Mouse (Mus musculus) gonadal fat pad, adult 2 months (tissue): ENCODE data around the gene Apobec3. TPM values are rescaled to one million over a fixed set of nuclear protein-coding genes. Genes with fewer than 3 reads are reported as not detected.
A peak's percentile ranks its signal among the peaks of the same experiment; 100 is the strongest.
"Not testable (repeated sequence)": the region's sequence is repeated elsewhere in the genome, so short reads cannot be mapped to it uniquely, and the experiment has no call there.

Experiments used
- DNase-seq: peaks from one replicate; pipeline ENCODE4 v3.0.0-alpha.2; 2012; ENCODE audit warnings: low read depth
- polyA plus RNA-seq: library from polyadenylated mRNA; depleted of rRNA; stranded (reverse); fragments of >200 nt; gene quantifications from 2 replicates; pipeline ENCODE4 v1.2.3, GENCODE M21; 2012

Apobec3 gene
- polyA plus RNA-seq, 1 experiment, result 56.4 TPM

DNA sequence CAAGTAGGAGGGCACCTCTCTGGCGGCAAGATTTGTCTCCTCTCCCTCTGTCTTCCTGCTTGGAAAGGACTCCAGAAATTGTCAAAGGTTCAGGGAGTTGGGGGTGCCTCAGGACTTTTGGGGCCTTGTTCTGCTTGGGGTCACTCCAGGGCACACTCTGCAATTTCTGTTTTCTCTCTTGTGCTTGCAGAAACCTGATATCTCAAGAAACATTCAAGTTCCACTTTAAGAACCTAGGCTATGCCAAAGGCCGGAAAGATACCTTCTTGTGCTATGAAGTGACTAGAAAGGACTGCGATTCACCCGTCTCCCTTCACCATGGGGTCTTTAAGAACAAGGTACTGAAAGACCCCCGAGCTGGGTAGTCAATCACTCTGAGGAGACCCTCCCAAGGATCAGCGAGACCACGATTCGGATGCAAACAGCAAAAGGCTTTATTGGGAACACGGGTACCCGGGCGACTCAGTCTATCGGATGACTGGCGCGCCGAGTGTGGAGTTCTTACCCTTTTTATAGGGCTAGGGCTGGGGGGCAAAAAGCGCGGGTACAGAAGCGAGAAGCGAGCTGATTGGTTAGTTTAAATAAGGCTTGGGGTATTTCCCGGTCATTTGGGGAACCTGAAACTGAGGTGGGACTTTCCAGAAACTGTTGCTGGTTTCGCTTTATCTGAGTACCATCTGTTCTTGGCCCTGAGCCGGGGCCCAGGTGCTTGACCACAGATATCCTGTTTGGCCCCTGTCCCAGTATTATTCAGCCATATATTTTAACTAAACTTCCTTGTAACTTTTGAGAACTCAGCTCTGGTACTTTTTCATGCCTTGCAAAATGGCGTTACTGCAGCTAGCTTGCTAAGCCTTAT lies 4.0 kb downstream of the Apobec3 start:
- not testable (repeated sequence) for DNase-seq

DNA sequence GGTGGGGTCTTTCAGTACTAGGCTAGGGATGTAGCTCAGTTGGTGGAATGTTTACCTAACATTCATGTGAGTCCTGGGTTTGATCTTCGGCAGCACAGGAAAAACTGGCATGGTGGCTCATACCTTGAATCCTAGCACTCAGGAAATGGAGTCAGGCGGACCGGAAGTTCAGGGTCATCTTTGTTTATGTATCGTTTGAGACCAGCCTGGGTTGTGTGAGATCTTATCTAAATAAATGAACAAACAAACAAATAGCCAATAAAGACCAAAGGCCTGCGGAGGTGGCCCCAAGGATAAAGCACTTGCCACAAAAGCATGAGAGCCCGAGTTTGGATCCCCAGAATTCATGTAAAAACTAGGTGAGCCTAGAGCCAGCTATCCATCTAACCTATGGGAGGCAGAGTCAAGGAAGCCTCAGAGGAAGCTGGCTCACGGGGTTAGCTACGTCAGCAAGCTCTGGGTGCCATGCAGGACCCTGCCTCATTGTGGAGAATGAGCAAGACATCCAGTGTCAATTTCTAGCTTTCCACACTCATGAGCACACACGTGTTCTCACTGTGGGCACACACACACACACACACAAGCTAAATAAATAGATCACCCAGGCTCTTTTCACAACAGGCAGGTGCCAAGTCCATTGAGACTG lies 4.7 kb downstream of the Apobec3 start:
- DNase-seq, result no peak

DNA sequence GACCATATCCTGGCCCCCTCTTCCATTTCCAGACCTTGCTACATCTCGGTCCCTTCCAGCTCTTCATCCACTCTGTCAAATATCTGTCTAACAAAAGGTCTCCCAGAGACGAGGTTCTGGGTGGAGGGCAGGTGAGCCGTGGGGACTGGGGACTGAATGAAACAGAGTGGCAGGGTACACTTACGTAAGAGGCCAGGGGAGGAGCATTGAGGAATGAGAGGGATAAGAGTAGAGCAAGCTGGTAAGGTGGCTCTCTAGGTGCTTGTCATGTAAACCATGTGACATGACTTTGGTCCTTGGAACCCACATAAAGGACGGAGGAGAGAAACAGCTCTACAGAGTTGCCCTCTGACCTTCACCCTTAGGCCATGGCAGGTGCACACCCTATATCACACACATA lies 7.5 kb downstream of the Apobec3 start:
- DNase-seq, result no peak

DNA sequence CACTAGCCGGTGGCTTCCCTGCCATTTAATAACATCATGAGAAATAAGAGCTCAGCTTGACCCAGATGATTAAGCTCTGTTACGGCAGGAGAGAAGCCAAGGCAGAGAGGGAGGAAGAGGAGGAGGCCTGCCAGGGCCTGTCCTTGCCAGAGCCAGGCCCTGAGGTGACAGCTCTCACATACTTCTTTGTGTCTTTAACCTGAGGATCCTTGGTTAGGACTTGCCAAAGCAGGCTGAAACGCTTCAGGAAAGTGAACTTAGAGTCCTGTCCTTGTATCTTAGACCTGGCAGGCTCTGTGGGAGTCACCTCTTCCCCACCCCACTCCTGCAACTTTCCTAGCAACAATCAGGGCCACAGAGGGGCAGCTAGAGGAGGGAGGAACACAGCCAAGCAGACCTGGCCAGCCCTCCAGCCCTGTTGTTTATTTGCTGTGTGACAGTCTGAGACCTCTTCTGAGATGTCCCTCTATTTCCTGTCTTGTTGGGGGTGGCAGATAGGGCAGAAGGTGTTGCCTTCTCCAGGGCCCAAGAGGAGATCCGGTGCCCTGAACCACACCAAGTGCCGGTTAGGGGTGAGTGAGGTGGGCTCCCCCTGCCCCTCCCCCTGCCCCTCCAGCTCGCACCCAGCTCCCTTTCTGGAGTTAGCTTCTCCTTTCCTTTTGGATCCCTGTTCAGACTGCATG lies 8.5 kb downstream of the Apobec3 start:
- peak; percentile 99 for DNase-seq

DNA sequence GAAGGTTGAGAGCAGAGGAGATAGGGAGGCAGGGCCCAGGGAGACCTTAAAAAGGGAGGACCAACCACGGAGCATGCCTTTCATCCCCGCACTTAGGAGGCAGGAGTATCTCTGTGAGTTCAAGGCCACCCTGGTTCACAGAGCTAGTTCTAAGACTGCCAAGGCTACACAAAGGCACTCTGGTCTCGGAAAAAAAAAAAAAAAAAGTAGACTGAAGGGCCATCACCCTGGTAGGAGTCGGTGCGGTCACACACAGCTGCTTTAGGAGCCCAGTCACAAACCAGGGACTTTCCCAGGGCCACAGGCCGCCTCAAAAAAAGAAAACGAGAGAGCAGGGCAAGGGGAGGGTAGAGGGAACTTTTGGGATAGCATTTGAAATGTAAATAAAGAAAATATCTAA lies 9.3 kb downstream of the Apobec3 start:
- DNase-seq, result no peak

DNA sequence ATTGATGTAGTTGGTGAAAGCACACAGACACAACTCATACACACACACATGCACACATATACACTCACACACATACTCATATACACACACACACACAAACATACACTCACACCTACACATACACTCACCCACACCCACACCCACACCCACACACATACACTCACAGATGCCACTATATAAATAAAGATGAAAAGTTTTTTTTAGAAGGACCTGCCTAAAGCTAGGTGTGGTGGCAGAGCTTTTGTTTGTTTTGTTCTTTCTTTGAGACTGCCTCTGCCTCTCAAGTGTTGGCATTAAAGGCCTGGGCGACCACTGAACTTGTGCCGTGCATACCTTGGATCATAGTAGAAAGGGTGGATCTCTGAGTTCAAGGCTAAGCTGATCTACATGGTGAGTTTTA lies 9.9 kb downstream of the Apobec3 start:
- no peak for DNase-seq

DNA sequence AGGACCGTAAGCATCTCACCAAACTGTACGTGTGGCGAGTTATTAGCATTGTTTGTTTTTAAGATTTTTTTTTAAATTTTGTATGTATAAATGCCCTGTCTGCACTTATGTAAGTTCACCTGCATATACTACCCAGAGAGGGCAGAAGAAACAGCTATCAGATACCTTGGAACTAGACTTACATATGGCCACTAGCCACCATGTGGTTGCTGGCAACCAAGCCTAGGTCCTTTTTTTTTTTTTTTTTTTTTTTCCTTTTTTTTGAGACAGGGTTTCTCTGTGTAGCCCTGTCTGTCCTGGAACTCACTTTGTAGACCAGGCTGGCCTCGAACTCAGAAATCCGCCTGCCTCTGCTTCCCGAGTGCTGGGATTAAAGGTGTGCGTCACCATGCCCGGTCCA lies 11.6 kb downstream of the Apobec3 start:
- not testable (repeated sequence) for DNase-seq

DNA sequence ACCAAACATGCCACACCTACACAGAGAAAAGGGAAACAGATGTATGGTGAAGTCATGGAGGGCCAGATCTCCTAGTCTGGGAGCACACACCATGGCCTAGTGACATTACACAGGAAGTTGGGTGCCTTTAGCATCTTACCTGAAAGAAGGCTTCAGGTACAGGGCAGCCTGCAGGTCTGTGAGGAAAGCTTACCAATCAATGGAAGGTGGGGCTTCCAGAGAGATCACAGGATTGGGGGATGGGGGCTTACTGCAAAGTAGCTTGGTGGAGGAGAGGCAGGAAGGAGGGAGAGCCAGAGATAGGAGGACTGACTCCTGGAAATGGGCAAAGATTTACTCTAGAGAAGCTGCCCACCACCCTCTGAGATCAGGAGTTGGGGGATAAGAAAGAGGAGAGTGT lies 12.5 kb downstream of the Apobec3 start:
- no peak for DNase-seq

DNA sequence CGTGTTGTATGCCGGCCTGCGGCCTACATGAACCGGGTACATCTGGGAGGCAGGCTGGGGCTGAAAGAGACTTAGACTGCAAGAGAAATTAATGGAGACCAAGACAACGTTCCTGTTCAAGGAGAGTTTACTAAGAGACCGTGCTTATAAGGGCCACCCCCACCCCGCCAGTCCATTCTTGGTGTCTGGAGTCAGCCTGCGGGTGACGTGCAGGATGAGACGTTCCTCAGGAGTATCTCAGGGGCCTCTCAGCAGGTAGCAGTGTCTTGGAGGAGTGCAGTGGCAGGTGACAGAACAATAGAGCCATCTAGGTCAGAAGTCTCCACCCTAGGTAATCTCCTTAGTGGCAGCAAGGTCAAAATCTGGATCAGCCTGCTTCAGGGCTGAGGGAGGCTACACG lies 13.2 kb downstream of the Apobec3 start:
- not testable (repeated sequence) for DNase-seq

DNA sequence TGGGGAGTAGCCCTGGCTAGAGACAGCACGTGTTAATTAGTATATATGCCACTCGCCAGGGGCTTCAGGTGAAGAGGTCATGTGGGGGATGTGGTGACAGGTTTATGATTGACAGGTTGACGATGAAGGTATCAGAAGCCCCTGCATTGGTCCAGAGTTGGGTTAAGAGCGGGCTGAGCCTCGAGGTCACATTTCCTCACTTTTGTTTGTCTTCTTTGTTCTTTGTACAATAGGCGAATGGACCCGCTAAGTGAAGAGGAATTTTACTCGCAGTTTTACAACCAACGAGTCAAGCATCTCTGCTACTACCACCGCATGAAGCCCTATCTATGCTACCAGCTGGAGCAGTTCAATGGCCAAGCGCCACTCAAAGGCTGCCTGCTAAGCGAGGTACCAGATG lies 13.8 kb downstream of the Apobec3 start:
- no peak for DNase-seq

DNA sequence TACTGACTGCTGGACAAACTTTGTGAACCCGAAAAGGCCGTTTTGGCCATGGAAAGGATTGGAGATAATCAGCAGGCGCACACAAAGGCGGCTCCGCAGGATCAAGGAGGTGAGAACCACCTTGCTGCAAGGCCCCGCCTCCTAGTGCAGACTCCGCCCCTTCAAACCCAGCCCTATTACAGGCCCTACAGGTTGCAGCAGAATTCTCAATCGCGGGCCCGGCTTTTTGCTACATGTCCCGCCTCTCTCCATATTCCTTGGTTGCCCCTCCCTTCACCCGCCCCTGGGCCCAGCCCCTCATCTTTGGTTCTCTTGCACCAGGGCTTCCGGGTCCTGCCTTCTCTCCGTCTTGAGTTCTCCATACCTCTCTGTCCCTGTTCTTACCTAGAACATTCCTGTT lies 15.4 kb downstream of the Apobec3 start:
- no peak for DNase-seq

DNA sequence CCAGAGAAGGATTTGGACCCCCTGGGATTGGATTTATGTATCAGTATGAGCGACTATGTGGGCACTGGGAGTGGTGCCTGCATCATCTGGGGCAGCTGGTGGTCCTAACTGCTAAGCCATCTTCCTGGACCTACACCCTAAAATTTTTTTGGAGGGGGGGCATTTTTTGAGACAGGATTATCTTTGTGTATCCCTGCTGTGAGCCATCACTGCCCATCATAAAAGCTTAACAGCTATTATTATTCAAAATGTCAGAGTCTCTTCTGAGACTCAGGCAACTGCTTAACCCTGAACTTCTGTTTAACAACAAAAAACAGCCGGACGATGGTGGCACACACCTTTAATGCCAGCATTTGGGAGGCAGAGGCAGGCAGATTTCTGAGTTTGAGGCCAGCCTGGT lies 17.5 kb downstream of the Apobec3 start:
- not testable (repeated sequence) for DNase-seq

DNA sequence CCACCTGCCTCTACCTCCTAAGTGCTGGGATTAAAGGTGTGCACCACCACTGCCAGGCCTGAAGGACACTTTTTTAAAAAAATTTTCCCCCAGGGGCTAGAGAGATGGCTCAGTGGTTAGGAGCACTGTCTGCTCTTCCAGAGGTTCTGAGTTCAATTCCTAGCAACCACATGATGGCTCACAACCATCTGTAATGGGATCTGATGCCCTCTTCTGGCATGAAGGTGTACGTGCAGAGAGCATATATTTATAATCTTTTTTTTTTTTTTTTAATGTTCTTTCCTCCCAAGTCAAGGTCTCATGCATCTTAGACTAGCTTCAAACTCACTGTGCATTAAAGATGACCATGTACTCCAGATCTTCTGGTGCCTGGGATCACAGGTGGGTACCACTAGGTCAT lies 19.4 kb downstream of the Apobec3 start:
- not testable (repeated sequence) for DNase-seq

DNA sequence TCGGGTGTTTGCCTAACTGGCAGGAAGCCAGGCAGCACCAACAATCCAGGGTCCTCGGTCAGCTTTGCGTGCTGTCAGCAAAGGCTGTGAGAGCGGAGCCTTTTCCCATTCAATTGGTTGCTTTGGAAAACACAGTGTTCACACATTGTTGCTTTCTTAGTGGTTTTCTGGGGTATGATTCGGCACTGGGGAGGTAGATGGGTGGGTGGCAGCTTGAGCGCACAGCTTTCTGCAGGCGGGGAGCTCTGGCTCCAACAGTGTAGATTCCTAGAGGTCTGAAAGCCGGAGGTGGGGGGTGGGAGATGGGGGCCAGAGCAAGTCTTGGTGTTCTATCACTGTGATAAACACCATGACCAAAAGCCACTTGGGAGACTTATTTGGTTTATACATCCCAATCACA lies 19.9 kb downstream of the Apobec3 start:
- no peak for DNase-seq

DNA sequence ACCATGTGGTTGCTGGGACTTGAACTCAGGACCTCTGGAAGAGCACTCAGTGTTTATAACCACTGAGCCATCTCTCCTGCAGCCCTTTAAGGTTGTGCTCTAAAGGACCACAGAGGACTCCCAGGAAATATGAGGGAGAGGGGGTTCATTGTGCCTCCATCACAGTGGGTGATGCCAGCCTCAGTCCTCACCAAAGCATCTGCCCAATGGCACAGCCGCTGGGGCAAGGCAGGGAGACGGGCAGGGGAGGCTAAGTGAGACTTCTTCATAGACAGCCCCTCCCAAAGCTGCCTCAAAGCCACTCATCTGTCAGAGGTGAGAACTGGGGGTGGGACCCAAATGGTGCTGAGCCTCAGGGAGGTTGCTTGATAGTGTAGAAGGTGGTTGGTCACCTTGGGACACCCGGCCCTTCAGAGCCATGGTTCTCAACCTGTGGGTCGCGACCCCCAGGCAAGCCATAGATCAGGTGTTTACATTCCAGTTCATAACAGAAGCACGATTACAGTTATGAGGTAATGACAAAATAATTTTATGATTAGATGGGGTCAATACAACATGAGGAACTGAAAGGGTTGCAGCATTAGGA lies 22.4 kb downstream of the Apobec3 start:
- DNase-seq, result no peak

DNA sequence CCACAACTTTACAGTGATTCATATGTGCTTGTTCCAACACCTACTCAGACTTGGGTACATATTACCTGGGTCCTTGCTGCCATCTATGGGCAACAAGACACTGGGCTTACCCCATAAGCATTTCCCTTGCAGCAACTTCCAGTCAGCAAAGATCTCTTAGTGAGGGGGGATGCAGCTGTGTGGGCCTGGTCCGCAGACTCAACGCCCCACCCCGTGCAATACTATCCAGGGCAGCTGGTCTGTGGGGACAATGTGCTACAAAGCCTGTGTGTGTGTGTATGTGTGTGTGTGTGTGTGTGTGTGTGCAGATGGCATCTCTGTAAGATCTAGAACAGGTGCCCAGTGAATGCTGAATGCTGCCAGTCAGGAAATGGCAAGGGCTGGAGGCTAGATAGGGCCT lies 22.9 kb downstream of the Apobec3 start:
- no peak for DNase-seq

DNA sequence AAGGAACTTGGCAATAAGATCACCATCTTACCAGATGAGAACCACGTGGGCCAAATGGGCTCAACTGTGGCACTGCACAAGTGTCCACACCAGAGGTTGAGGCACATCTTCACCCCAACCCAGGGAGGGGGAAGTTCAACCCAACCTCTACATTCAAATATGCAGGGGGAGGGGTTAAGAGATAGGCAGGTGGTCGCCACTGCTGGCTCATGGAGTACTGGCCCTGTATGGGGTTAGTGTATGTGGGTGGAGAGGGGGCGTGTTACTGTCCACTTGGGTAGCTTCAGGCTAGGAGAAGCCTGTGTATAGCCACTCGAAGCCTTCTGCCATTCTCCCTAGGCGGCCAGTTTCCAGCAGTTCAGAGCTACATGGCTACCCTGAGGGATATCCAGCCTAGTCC lies 24.7 kb downstream of the Apobec3 start:
- DNase-seq, result no peak

DNA sequence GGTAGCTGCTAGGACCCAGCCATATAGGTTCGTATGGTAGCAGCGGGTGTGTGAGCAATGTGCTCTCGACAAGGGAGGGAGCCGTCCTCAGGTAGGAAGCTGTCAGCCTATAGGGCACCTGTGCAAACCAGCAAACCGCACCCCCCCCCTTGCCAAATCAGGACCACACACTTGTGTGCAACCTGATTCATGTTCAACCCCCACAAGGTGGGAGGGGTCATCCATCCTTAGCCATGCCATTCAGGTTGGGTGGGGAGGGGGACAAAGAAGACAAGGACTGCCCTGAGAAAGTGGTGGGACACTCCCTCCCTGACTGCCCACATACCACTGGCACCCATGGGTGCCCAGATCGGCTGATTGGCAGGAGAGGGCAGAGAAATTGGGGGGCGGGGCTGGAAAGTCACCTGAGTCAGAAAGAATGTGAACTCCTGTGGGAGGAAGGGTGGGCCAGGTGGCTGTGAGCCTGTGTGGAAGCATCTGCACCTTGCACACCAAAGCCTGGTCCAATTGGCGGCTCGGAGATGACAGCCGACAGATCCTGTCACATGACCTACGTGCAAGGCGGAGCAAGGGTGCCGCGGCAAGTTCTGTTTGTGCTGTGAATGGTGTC lies 25.8 kb downstream of the Apobec3 start:
- no peak for DNase-seq

DNA sequence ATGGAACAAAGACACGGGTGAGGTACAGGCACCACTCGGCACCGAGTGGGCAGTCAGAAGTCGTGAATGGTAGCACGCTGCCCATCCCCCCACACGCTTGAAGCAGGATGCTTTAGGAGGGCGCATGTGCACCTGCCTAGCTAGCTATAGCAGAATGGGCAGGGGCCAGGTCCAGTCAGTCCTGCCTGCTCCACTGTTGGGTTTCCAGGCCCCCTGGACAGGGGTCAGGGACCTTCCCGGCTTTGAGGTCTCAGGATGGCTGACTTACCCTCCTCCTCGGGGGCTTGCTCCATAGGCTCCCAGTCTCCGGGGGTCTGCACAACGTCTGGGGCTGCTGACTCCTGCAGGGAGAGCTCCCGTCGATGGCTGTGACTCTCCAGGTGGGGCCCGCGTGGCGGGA lies 27.0 kb downstream of the Apobec3 start:
- no peak for DNase-seq

DNA sequence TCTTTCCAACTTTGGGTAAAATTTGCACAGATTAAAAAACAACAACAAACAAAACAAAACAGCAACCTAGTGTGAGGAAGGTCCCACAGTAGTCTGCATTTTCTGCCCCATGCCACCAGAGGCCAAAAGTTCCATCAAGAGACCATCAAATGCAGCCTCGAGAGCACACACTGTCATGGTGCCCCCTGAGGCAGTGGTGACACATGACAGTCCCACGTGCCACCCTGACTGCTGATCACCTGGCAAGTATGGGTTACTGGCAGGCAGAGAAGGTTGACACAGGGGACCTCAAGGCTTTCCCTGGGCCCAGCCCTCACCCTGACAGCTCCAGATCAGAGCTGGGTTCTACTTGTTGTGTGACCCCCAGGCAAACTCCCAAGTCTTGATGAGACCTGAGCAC lies 28.3 kb downstream of the Apobec3 start:
- DNase-seq, result no peak

DNA sequence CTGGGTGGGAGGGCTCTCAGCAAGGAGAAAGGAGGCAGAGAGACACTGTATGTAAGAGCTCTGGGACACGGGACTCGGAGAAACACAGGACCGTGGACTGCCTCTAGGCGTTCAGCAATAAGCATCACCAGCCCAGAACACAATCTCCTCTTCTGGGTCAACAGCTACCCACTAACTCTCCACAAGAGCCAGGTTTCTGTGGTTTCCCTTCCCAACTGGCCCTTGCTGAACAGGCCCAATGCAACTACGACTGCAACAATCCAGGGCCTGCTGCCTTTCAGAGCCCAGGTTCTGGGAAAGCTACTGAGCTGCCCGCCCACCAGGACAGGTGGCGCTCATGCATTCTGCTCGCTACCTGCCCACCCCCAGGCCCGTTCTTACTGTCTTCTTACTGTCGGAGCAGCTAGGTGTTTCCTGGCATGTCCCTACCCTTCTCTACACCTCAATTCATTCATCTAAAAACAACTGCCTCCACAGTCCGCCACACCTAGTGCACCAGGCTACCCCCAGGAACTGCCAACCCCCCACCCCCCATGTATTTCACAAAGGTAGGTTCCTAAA lies 35.5 kb downstream of the Apobec3 start:
- no peak for DNase-seq

DNA sequence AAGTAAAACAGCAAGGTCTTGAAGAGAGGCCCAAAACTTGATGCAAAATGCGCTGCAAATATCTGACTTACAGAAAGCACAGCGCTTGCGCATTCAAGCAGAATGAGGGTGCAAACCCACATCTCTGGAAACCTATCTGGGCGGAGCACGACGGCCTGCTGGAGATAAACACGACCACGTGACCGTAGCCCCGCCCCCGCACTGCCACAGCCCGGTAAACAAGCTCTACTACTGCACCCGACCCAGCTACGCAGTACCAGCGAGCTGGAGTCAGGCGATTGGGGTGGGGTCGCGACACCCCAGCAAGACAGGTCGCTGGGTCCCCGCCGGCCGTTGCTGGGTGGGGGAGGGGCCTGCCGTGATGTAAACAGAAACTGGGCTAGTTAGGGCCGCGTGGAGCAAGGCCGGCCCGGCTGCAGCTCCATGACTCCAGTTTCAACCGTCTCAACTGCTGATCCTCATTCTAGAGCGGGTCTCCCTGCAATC lies 36.2 kb downstream of the Apobec3 start:
- no peak for DNase-seq
